Mouse (Mus musculus) adrenal gland, adult (tissue): ENCODE data around the gene Tbata.

Source experiments
- DNase-seq, 2 experiments: peaks; one replicate each; pipeline ENCODE4 v3.0.0; 2022 to 2023; ENCODE audit warnings: low spot score in 1 of 2; ENCODE audit not compliant: inconsistent age in 2 of 2

Tbata gene

GRCm38 (mm10) chr10:61171654-61172053, at the start of gene Tbata:
Gene Tbata, plus strand, starts transcription at chr10:61171954.
- DNase-seq, result no peak

GRCm38 (mm10) chr10:61123276-61123913, 48.4 kb upstream of the Tbata start:
- DNase-seq, result no peak

- no peak for DNase-seq
Measured at GRCm38 (mm10) chr10:61124462-61124861, 47.3 kb upstream of the Tbata start.

- DNase-seq, result peak in 1 of 2 experiments; percentile 35
Measured at GRCm38 (mm10) chr10:61128701-61129365, 42.9 kb upstream of the Tbata start.

- no peak for DNase-seq
Measured at GRCm38 (mm10) chr10:61130959-61131358, 40.8 kb upstream of the Tbata start.

GRCm38 (mm10) chr10:61134041-61134440, 37.7 kb upstream of the Tbata start:
- no peak for DNase-seq

- DNase-seq, result no peak
Measured at GRCm38 (mm10) chr10:61135226-61135839, 36.4 kb upstream of the Tbata start.

GRCm38 (mm10) chr10:61137567-61137966, 34.2 kb upstream of the Tbata start:
- DNase-seq, result no peak

GRCm38 (mm10) chr10:61143343-61143742, 28.4 kb upstream of the Tbata start:
- peak in 1 of 2 experiments; percentile 42 for DNase-seq

GRCm38 (mm10) chr10:61145766-61146118, 26.0 kb upstream of the Tbata start:
- no peak for DNase-seq

GRCm38 (mm10) chr10:61146119-61146806, 25.5 kb upstream of the Tbata start:
- DNase-seq, result peak; percentile 70 to 87

- DNase-seq, result peak in 1 of 2 experiments; percentile 46
Measured at GRCm38 (mm10) chr10:61146807-61147156, 25.0 kb upstream of the Tbata start.

GRCm38 (mm10) chr10:61147157-61148040, 24.4 kb upstream of the Tbata start, which contains the start of gene Sgpl1:
Gene Sgpl1, minus strand, starts transcription at chr10:61147703.
- peak; percentile 93 to 98 for DNase-seq

- no peak for DNase-seq
Measured at GRCm38 (mm10) chr10:61149476-61149875, 22.3 kb upstream of the Tbata start.

GRCm38 (mm10) chr10:61150616-61151015, 21.1 kb upstream of the Tbata start:
- DNase-seq, result peak in 1 of 2 experiments; percentile 46

- DNase-seq, result no peak
Measured at GRCm38 (mm10) chr10:61152131-61152530, 19.6 kb upstream of the Tbata start.

GRCm38 (mm10) chr10:61155611-61156010, 16.1 kb upstream of the Tbata start:
- DNase-seq, result no peak

GRCm38 (mm10) chr10:61156453-61156852, 15.3 kb upstream of the Tbata start:
- DNase-seq, result no peak

GRCm38 (mm10) chr10:61158594-61158993, 13.2 kb upstream of the Tbata start:
- no peak for DNase-seq

GRCm38 (mm10) chr10:61160089-61160488, 11.7 kb upstream of the Tbata start:
- no peak for DNase-seq

- DNase-seq, result peak in 1 of 2 experiments; percentile 75
Measured at GRCm38 (mm10) chr10:61160671-61161070, 11.1 kb upstream of the Tbata start.
